Mouse (Mus musculus) MEL (cell line): ENCODE results near the gene Fgfr2. TPM values are rescaled to one million over a fixed set of nuclear protein-coding genes. Genes with fewer than 3 reads are reported as not detected.

ENCODE experiments used
- DNase-seq: peaks from one replicate; pipeline ENCODE4 v3.0.0; 2011; ENCODE audit warnings: low read depth, low spot score
- H3K27ac ChIP-seq: 2 replicates; pipeline ENCODE4 v1.5.1; 2012; ENCODE audit warnings: low read depth, mild to moderate bottlenecking, control low read depth, low read length, moderate library complexity; ENCODE audit not compliant: control insufficient read depth
- H3K27me3 ChIP-seq, 2 experiments: fragments of 150-350 bp in 1 of 2; sonication (generic) in 1 of 2; 2 replicates each; pipeline ENCODE4 v1.6.1; 2012; ENCODE audit warnings: low read length in 2 of 2, mild to moderate bottlenecking in 2 of 2, improper control_type of control experiment in 1 of 2, moderate library complexity in 1 of 2; ENCODE audit not compliant: insufficient read depth in 2 of 2, control insufficient read depth in 1 of 2
- H3K36me3 ChIP-seq, 2 experiments: 2 replicates each; pipeline ENCODE4 v1.6.1; 2012 to 2014; ENCODE audit warnings: low read length in 2 of 2, improper control_type of control experiment in 1 of 2, inconsistent platforms in 1 of 2, mild to moderate bottlenecking in 1 of 2; ENCODE audit not compliant: insufficient read depth in 2 of 2, control insufficient read depth in 1 of 2
- H3K4me1 ChIP-seq, 2 experiments: fragments of 150-350 bp in 1 of 2; sonication (generic) in 1 of 2; 2 replicates each; pipeline ENCODE4 v1.6.1; 2012; ENCODE audit warnings: low read length in 2 of 2, improper control_type of control experiment in 1 of 2, mild to moderate bottlenecking in 1 of 2; ENCODE audit not compliant: insufficient read depth in 2 of 2, control insufficient read depth in 1 of 2
- H3K4me3 ChIP-seq, 2 experiments: fragments of 150-350 bp in 1 of 2; sonication (generic) in 1 of 2; 2 replicates each; pipeline ENCODE4 v1.5.1; 2012; ENCODE audit warnings: low read depth in 2 of 2, low read length in 2 of 2, mild to moderate bottlenecking in 2 of 2, moderate library complexity in 2 of 2, control low read depth in 1 of 2, improper control_type of control experiment in 1 of 2; ENCODE audit not compliant: control insufficient read depth in 1 of 2, insufficient read depth in 1 of 2
- H3K79me2 ChIP-seq: 2 replicates; pipeline ENCODE4 v1.6.1; 2012; ENCODE audit warnings: mild to moderate bottlenecking, low read length, moderate library complexity; ENCODE audit not compliant: control insufficient read depth, poor library complexity, insufficient read depth
- H3K9ac ChIP-seq: 2 replicates; pipeline ENCODE4 v1.6.1; 2012; ENCODE audit warnings: low read depth, mild to moderate bottlenecking, control low read depth, low read length, moderate library complexity; ENCODE audit not compliant: control insufficient read depth, poor library complexity, severe bottlenecking
- H3K9me3 ChIP-seq: fragments of 150-350 bp; sonication (generic); replicated peaks from 2 replicates; pipeline ENCODE4 v1.6.1; 2012; ENCODE audit warnings: mild to moderate bottlenecking, low read length, improper control_type of control experiment, moderate library complexity; ENCODE audit not compliant: insufficient read depth
- BHLHE40 ChIP-seq: IDR thresholded peaks from 2 replicates; pipeline ENCODE4 v1.6.1; 2012; ENCODE audit warnings: low read depth, mild to moderate bottlenecking, inconsistent platforms, low read length, improper control_type of control experiment, borderline replicate concordance
- CHD2 ChIP-seq: IDR thresholded peaks from 2 replicates; pipeline ENCODE4 v1.6.1; 2011; ENCODE audit warnings: low read length, improper control_type of control experiment
- ELF1 ChIP-seq: IDR thresholded peaks from 2 replicates; pipeline ENCODE4 v1.6.1; 2014; ENCODE audit warnings: low read depth, mild to moderate bottlenecking, inconsistent platforms, low read length, improper control_type of control experiment, moderate library complexity
- GABPA ChIP-seq: IDR thresholded peaks from 2 replicates; pipeline ENCODE4 v1.6.1; 2012; ENCODE audit warnings: low read depth, mild to moderate bottlenecking, inconsistent platforms, low read length, improper control_type of control experiment, moderate library complexity
- GATA1 ChIP-seq: IDR thresholded peaks from 2 replicates; pipeline ENCODE4 v1.6.1; 2011; ENCODE audit warnings: low read depth, low read length, improper control_type of control experiment
- HCFC1 ChIP-seq: IDR thresholded peaks from 2 replicates; pipeline ENCODE4 v1.6.1; 2012; ENCODE audit warnings: low read depth, mild to moderate bottlenecking, inconsistent platforms, low read length, improper control_type of control experiment, moderate library complexity
- MAFK ChIP-seq: IDR thresholded peaks from 2 replicates; pipeline ENCODE4 v1.6.1; 2011; ENCODE audit warnings: low read depth, mild to moderate bottlenecking, low read length, improper control_type of control experiment, borderline replicate concordance
- MAX ChIP-seq: IDR thresholded peaks from 2 replicates; pipeline ENCODE4 v1.6.1; 2011; ENCODE audit warnings: low read length, improper control_type of control experiment
- MAZ ChIP-seq: IDR thresholded peaks from 2 replicates; pipeline ENCODE4 v1.6.1; 2012; ENCODE audit warnings: low read depth, mild to moderate bottlenecking, inconsistent platforms, low read length, improper control_type of control experiment
- MXI1 ChIP-seq: IDR thresholded peaks from 2 replicates; pipeline ENCODE4 v1.6.1; 2011; ENCODE audit warnings: mild to moderate bottlenecking, low read depth, low read length, improper control_type of control experiment
- MYB ChIP-seq: IDR thresholded peaks from 2 replicates; pipeline ENCODE4 v1.6.1; 2011; ENCODE audit warnings: mild to moderate bottlenecking, low read depth, low read length, improper control_type of control experiment
- POLR2A ChIP-seq, 2 experiments: IDR thresholded peaks; 2 replicates each; pipeline ENCODE4 v1.6.1; 2011 to 2012; ENCODE audit warnings: low read length in 2 of 2, mild to moderate bottlenecking in 2 of 2, control low read depth in 1 of 2, improper control_type of control experiment in 1 of 2, low read depth in 1 of 2, moderate library complexity in 1 of 2; ENCODE audit not compliant: control insufficient read depth in 1 of 2, insufficient read depth in 1 of 2, poor library complexity in 1 of 2
- POLR2AphosphoS2 ChIP-seq: IDR thresholded peaks from 2 replicates; pipeline ENCODE4 v1.6.1; 2011; ENCODE audit warnings: low read length, improper control_type of control experiment
- POLR2AphosphoS5 ChIP-seq: IDR thresholded peaks from 2 replicates; pipeline ENCODE4 v1.6.1; 2012; ENCODE audit warnings: low read depth, borderline replicate concordance, mild to moderate bottlenecking, inconsistent platforms, low read length, moderate library complexity, mixed read lengths
- RAD21 ChIP-seq: IDR thresholded peaks from 2 replicates; pipeline ENCODE4 v1.6.1; 2011; ENCODE audit warnings: mild to moderate bottlenecking, low read depth, low read length, improper control_type of control experiment
- SMC3 ChIP-seq: IDR thresholded peaks from 2 replicates; pipeline ENCODE4 v1.6.1; 2011; ENCODE audit warnings: low read depth, low read length, improper control_type of control experiment
- TAL1 ChIP-seq: IDR thresholded peaks from 2 replicates; pipeline ENCODE4 v1.6.1; 2012; ENCODE audit warnings: mild to moderate bottlenecking, inconsistent platforms, low read length, moderate library complexity, mixed read lengths
- TBP ChIP-seq: IDR thresholded peaks from 2 replicates; pipeline ENCODE4 v1.8.0; 2011; ENCODE audit warnings: low read depth, low read length, improper control_type of control experiment
- UBTF ChIP-seq: IDR thresholded peaks from 2 replicates; pipeline ENCODE4 v1.6.1; 2012; ENCODE audit warnings: low read depth, mild to moderate bottlenecking, inconsistent platforms, low read length, improper control_type of control experiment, moderate library complexity, borderline replicate concordance; ENCODE audit not compliant: insufficient read depth
- USF2 ChIP-seq, 2 experiments: IDR thresholded peaks; 2 replicates each; pipeline ENCODE4 v1.6.1; 2011 to 2012; ENCODE audit warnings: improper control_type of control experiment in 2 of 2, low read length in 2 of 2, borderline replicate concordance in 1 of 2, inconsistent platforms in 1 of 2, low read depth in 1 of 2, mild to moderate bottlenecking in 1 of 2; ENCODE audit not compliant: insufficient read depth in 1 of 2
- ZC3H11A ChIP-seq: IDR thresholded peaks from 2 replicates; pipeline ENCODE4 v1.6.1; 2012; ENCODE audit warnings: low read depth, mild to moderate bottlenecking, inconsistent platforms, low read length, improper control_type of control experiment
- ZNF384 ChIP-seq: IDR thresholded peaks from 2 replicates; pipeline ENCODE4 v1.6.1; 2012; ENCODE audit warnings: low read depth, mild to moderate bottlenecking, inconsistent platforms, low read length, improper control_type of control experiment
- polyA plus RNA-seq, 2 experiments: library from polyadenylated mRNA; stranded (reverse) in 1 of 2; unstranded in 1 of 2; fragments of >175 nt in 1 of 2; fragments of >200 nt in 1 of 2; gene quantifications; 2 replicates each; pipeline versions ENCODE4 v1.2.1 to v1.2.4; 2012; ENCODE audit warnings: low replicate concordance in 2 of 2, low read depth in 1 of 2; ENCODE audit not compliant: insufficient read length in 2 of 2, insufficient read depth in 1 of 2, missing spikeins in 1 of 2
- total RNA-seq: library from RNA; depleted of rRNA; stranded (reverse); fragments of 300-350 nt; gene quantifications from 2 replicates; pipeline ENCODE4 v1.2.3, GENCODE M21; 2012

Fgfr2 gene
- total and polyA plus RNA-seq, 3 experiments, result not detected

- no peak overlapping the region for H3K9ac ChIP-seq
- no peaks in the 10 kb centered on the region for H3K79me2 ChIP-seq
- H3K4me1 ChIP-seq, result no peaks in the 10 kb centered on the region
- no peaks in the 10 kb centered on the region; a peak in 1 of 4 replicates for H3K27me3 ChIP-seq
- no peak overlapping the region for H3K4me3 ChIP-seq
- H3K9me3 ChIP-seq, result no peaks in the 10 kb centered on the region
- no peak overlapping the region for H3K27ac ChIP-seq
- DNase-seq, result no peak
- TF ChIP-seq MAZ (no peak), HCFC1 (no peak), USF2 (IDR thresholded peaks at IDR 0.05; ENCODE audit: borderline replicate concordance in 1 of 2, insufficient read depth in 1 of 2, low read depth in 1 of 2, low read length in 2 of 2) (no peak), GATA1 (no peak), CHD2 (no peak), SMC3 (no peak), POLR2A (IDR thresholded peaks at IDR 0.05; ENCODE audit: control insufficient read depth in 1 of 2, insufficient read depth in 1 of 2, low read depth in 1 of 2, low read length in 2 of 2, poor library complexity in 1 of 2) (no peak)
- TF ChIP-seq, all 39 proteins: peak for 0
- H3K36me3 ChIP-seq, result no peaks in the 10 kb centered on the region
Observed at GRCm38 (mm10) chr7:130233777-130234176, 2889.4 kb downstream of the Fgfr2 start.

- no peaks in the 10 kb centered on the region for H3K79me2 ChIP-seq
- H3K27ac ChIP-seq, result no peak overlapping the region
Observed at GRCm38 (mm10) chr7:130230034-130230433, 2893.1 kb downstream of the Fgfr2 start.

GRCm38 (mm10) chr7:130225227-130225626, 2897.9 kb downstream of the Fgfr2 start:
- TF ChIP-seq MYB (no peak), POLR2AphosphoS5 (no peak), UBTF (no peak), MAZ (no peak), MXI1 (no peak), MAX (no peak), SMC3 (no peak), HCFC1 (no peak)
- Histone ChIP-seq H3K79me2 (no peaks in the 10 kb centered on the region), H3K4me3 (no peak overlapping the region), H3K27ac (no peak overlapping the region), H3K27me3 (no peaks in the 10 kb centered on the region), H3K9ac (no peak overlapping the region), H3K9me3 (no peaks in the 10 kb centered on the region), H3K36me3 (no peaks in the 10 kb centered on the region), H3K4me1 (no peaks in the 10 kb centered on the region)
- no peak for DNase-seq

More at GRCm38 (mm10) chr7:130230034-130230433, 2893.1 kb downstream of the Fgfr2 start:
- no peak for TF ChIP-seq BHLHE40
- TF ChIP-seq USF2 (IDR thresholded peaks at IDR 0.05; ENCODE audit: borderline replicate concordance in 1 of 2, insufficient read depth in 1 of 2, low read depth in 1 of 2, low read length in 2 of 2), result no peak
- no peak for TF ChIP-seq HCFC1
- TF ChIP-seq ZC3H11A, result no peak
- no peak for TF ChIP-seq GATA1
- no peak for TF ChIP-seq POLR2AphosphoS2
- TF ChIP-seq ELF1, result no peak
- TF ChIP-seq MYB, result no peak
- no peak for TF ChIP-seq GABPA
- no peak for TF ChIP-seq POLR2AphosphoS5
- TF ChIP-seq TAL1, result no peak
- TF ChIP-seq MAZ, result no peak
- TF ChIP-seq ZNF384, result no peak
- TF ChIP-seq UBTF, result no peak
- TF ChIP-seq MAFK, result no peak
- TF ChIP-seq TBP, result no peak
- no peak for TF ChIP-seq SMC3
- TF ChIP-seq RAD21, result no peak
- no peak overlapping the region for H3K9ac ChIP-seq
- no peaks in the 10 kb centered on the region for H3K4me1 ChIP-seq
- DNase-seq, result no peak
- no peaks in the 10 kb centered on the region; a peak in 1 of 4 replicates for H3K27me3 ChIP-seq
- no peak overlapping the region for H3K4me3 ChIP-seq
- no peaks in the 10 kb centered on the region for H3K9me3 ChIP-seq
- H3K36me3 ChIP-seq, result no peaks in the 10 kb centered on the region
